Mouse (Mus musculus) C2C12 (cell line): ENCODE results near the gene Cdc42ep1.

Experiments used
- CTCF ChIP-seq: IDR thresholded peaks from one replicate; pipeline ENCODE4 v1.5.1; 2011; ENCODE audit not compliant: control insufficient read depth, insufficient read depth, insufficient read length
- MYOD1 ChIP-seq: IDR thresholded peaks from one replicate; pipeline ENCODE4 v1.6.1; 2011; ENCODE audit warnings: low read depth; ENCODE audit not compliant: control insufficient read depth, insufficient read length
- MYOG ChIP-seq: IDR thresholded peaks from one replicate; pipeline ENCODE4 v1.6.1; 2011; ENCODE audit not compliant: control insufficient read depth, insufficient read length; ENCODE audit errors: extremely low read depth
- USF1 ChIP-seq: IDR thresholded peaks from one replicate; pipeline ENCODE4 v1.6.1; 2011; ENCODE audit warnings: low read depth, mild to moderate bottlenecking, control low read depth, moderate library complexity

GRCm38 (mm10) chr15:78844791-78845190, 2.4 kb downstream of the Cdc42ep1 start:
- TF ChIP-seq CTCF = no peak
- no peak for TF ChIP-seq MYOG
- TF ChIP-seq MYOD1 = no peak
- TF ChIP-seq USF1 = peak; percentile 1
